Mouse (Mus musculus) midbrain, embryonic 11.5 days (tissue): ENCODE results near the gene March2. TPM values are rescaled to one million over a fixed set of nuclear protein-coding genes. Genes with fewer than 3 reads are reported as not detected.

Source experiments
- polyA plus RNA-seq: library from polyadenylated mRNA; unstranded; fragments of >200 nt; fragmentation: Nextera tagmentation; extraction: Ambion mirVana; gene quantifications from 2 replicates; pipeline ENCODE4 v1.2.1, GENCODE M21; 2014

Gene March2
- polyA plus RNA-seq, 1 experiment from 2014 or later, result 39.0 TPM

Other genes starting within 250 kb of the March2 start
- 22.7 and 25.9 TPM in 2 replicates for gene Adamts10, start 194.5 kb downstream of the March2 start, polyA plus RNA-seq
- 3.0 and 3.3 TPM in 2 replicates for gene Myo1f, start 163.0 kb downstream of the March2 start, polyA plus RNA-seq
- gene Zfp414, start 89.6 kb downstream of the March2 start, polyA plus RNA-seq, result 62.5 and 68.0 TPM in 2 replicates
- 0.21 and 0.93 TPM in 2 replicates for gene Pram1, start 80.6 kb downstream of the March2 start, polyA plus RNA-seq
- gene Hnrnpm, start 31.8 kb downstream of the March2 start, polyA plus RNA-seq, result 581 and 639 TPM in 2 replicates
- 295 and 314 TPM in 2 replicates for gene Rab11b, start 41.9 kb upstream of the March2 start, polyA plus RNA-seq
- gene Angptl4, start 63.2 kb upstream of the March2 start, polyA plus RNA-seq, result 20.6 and 21.4 TPM in 2 replicates
- gene Kank3, start 91.8 kb upstream of the March2 start, polyA plus RNA-seq, result 18.3 and 23.9 TPM in 2 replicates
- 748 and 845 TPM in 2 replicates for gene Rps28, start 105.9 kb upstream of the March2 start, polyA plus RNA-seq
- 408 and 456 TPM in 2 replicates for gene Ndufa7, start 105.9 kb upstream of the March2 start, polyA plus RNA-seq
- 67.5 and 70.5 TPM in 2 replicates for gene Cd320, start 124.4 kb upstream of the March2 start, polyA plus RNA-seq
- not detected in 2 replicates for gene Gm7029, start 155.2 kb upstream of the March2 start, polyA plus RNA-seq
- gene Kifc1, start 172.0 kb upstream of the March2 start, polyA plus RNA-seq, result 8.1 and 11.4 TPM in 2 replicates
- 0.22 TPM in 1 of 2 replicates, not detected in the other for gene Platr17, start 186.5 kb upstream of the March2 start, polyA plus RNA-seq
- 59.5 and 60.4 TPM in 2 replicates for gene Daxx, start 190.7 kb upstream of the March2 start, polyA plus RNA-seq
- gene Tapbp, start 197.2 kb upstream of the March2 start, polyA plus RNA-seq, result 13.6 and 14.8 TPM in 2 replicates
- gene Zbtb22, start 197.2 kb upstream of the March2 start, polyA plus RNA-seq, result 8.0 and 9.4 TPM in 2 replicates
- gene Rgl2, start 210.9 kb upstream of the March2 start, polyA plus RNA-seq, result 29.3 and 33.6 TPM in 2 replicates
- gene Pfdn6, start 221.7 kb upstream of the March2 start, polyA plus RNA-seq, result 206 and 208 TPM in 2 replicates
- 27.4 and 28.9 TPM in 2 replicates for gene Wdr46, start 222.0 kb upstream of the March2 start, polyA plus RNA-seq
- 3.4 and 4.2 TPM in 2 replicates for gene B3galt4, start 232.8 kb upstream of the March2 start, polyA plus RNA-seq
- gene Vps52, start 237.1 kb upstream of the March2 start, polyA plus RNA-seq, result 36.3 and 36.5 TPM in 2 replicates
- 1,159 and 1,302 TPM in 2 replicates for gene Rps18, start 237.3 kb upstream of the March2 start, polyA plus RNA-seq